Mouse (Mus musculus): ENCODE measurements at regions not wholly inside any gene's neighbourhood (a gene's known extent, or its start where the extent isn't known, plus 50 kb on each side); places are given as distances from the start of the nearest gene placed in this dataset.

- TF ChIP-seq CTCF (IDR thresholded peaks at IDR 0.05), result no peak
- TF ChIP-seq EP300 (IDR thresholded peaks at IDR 0.05), result no peak
Measured at GRCm38 (mm10) chr15:11750893-11751292, 156.2 kb downstream of the Npr3 start.
